Mouse (Mus musculus): ENCODE results near the gene Dnajc10. TPM values are rescaled to one million over a fixed set of nuclear protein-coding genes. Genes with fewer than 3 reads are reported as not detected.

Gene Dnajc10
- polyA plus RNA-seq (2021), result 122 TPM

DNA sequence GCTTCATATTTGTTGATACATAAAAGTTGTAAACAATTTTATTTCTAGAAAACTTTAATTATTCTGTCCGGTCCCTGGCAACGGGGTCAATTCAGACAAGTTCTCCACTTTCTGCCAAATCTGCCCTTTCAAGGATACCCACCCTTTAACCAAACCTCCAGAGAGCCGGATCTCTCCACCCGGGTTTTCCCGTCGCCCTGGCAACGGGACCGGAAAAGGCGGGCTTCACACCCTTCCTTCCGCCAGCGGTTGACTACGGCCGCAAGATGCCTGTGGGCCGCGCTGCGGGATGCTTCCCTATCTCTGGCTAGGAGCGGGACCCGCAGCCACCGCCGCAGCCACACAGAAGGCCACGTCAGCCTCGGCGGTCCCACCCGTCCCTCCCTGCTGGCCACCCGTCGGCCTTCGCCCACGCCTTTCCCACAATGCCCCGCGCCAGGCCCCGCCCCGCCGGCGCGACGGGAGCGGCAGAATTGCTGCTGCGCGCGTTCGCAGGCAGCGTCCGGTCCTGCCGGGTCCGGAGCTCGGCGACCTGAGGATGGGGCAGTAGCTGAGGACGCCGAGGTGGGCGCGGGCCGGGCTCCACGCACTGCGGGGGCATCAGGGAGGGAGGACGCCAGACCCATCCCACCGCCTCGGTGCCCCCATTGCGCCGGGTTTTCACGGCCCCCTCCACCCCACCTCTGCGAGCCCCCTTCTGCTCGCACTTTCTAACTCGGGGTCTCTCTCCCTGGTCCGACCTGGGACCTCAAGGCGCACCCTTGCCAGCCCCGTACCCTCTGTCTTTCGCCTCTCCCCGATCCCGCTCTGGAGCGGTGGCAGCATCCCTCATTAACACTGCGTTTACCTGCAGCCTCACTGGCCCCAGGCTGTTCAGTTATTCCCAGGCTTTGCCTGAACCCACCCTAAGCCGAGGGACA is at the start of gene Dnajc10:
Gene Dnajc10 (plus strand): TSS at position 225 of the 920 bp plus-strand sequence.
- in situ Hi-C loops (cut with MboI; ENCODE audit: low pct_unique_long_range_greater_than_20kb), result no loop called here
- ATAC-seq, result peak; percentile 94
- TF ChIP-seq CTCF (IDR thresholded peaks at IDR 0.05), result no peak
- ChIA-PET POLR2A (no interaction called here), CTCF (interaction anchor here (1.2 kb wide), 1 partner anchor 28 kb away, joined by 3 read pairs; no protein-coding TSS in a partner anchor)
- no peaks in the 10 kb centered on the region for H3K27me3 ChIP-seq
- peak; percentile 59 for DNase-seq (ENCODE audit: low read depth, low spot score)

DNA sequence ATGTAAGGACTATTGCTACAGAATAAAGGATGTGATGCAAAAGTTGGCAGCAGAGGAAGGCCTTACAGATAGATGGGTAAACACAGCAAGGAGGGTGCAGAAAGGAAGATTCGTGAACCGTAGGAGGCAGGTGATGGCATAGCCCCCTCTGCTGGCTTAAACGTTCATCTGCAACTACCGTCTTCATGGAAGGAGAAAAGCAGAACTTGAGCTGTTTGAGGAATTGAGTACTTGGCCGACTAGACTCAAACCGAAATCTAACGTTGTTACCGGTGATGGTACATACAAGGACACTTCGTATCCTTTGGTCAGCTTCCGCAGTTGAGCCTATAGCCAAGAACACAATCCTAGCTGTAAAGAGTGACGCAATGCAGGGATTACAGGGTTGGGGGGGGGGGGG is 48.4 kb upstream of the Dnajc10 start:
- ATAC-seq, result no peak
- peaks cover 5% of the 10 kb centered on the region for H3K27me3 ChIP-seq
- POLR2A ChIA-PET, result interaction anchor here (0.6 kb wide), 1 partner anchor 132 kb away, joined by 4 read pairs; no protein-coding TSS in a partner anchor
- TF ChIP-seq CTCF (IDR thresholded peaks at IDR 0.05), result peak; percentile 94
- CTCF ChIA-PET, result interaction anchor here (0.7 to 4.6 kb wide), 10 partner anchors 8 to 404 kb away, joined by 3 to 89 read pairs (median 3); partner anchors contain the start of gene Pde1a
- no peak for DNase-seq (ENCODE audit: low read depth, low spot score)
- in situ Hi-C loops (cut with MboI; ENCODE audit: low pct_unique_long_range_greater_than_20kb), result loop anchor here (25.0 kb wide), 1 partner anchor 755 kb away; no protein-coding TSS in a partner anchor

DNA sequence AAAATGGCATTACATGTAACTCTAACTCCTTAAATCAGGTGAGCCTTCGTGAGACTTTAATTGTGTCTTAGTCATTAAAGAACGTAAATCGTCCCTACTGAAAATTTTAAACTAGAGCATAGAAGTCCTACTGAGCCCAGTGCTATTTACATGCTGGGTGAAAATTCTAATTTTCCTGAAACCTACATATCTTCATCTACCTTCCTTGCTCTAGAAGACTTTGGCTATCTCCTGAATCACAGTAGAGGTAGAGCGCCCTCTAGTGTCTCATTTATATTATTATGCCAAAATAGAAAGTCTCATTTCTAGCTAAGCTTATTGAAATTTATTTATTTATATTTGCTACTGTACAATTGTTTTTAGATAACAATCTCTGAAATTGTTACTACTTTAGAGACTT is 47.2 kb upstream of the Dnajc10 start:
- POLR2A ChIA-PET, result interaction anchor here (0.8 kb wide), 1 partner anchor 499 kb away, joined by 3 read pairs; no protein-coding TSS in a partner anchor
- in situ Hi-C loops (cut with MboI; ENCODE audit: low pct_unique_long_range_greater_than_20kb), result loop anchor here (25.0 kb wide), 1 partner anchor 756 kb away; no protein-coding TSS in a partner anchor
- DNase-seq (ENCODE audit: low read depth, low spot score) (no peak), ATAC-seq (no peak)
- CTCF ChIA-PET, result interaction anchor here (0.9 to 4.6 kb wide), 3 partner anchors 9 to 400 kb away, joined by 3 to 89 read pairs (median 4); partner anchors contain the start of gene Pde1a
- peaks cover 5% of the 10 kb centered on the region for H3K27me3 ChIP-seq
- TF ChIP-seq CTCF (IDR thresholded peaks at IDR 0.05), result peak; percentile 50

DNA sequence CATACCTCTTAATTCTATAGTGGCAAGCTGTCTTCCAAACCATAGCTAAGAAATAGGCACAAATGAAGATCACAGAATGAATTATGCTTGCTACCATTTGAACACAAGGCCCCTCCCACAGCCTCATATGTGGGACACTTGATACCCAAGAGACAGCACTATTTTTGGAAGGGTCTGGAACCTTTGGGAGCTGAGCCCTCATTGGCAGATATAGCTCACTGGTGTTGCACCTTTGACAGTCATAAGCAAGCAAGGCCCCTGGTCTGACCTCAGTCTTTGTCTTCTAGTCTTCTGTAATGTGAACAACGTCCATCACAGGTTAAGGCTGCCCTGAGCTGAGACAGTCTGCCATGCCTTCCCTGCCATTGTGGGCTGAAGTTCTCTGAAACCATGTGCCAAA is 43.8 kb upstream of the Dnajc10 start:
- DNase-seq (ENCODE audit: low read depth, low spot score) (no peak), ATAC-seq (no peak)
- peaks cover 8% of the 10 kb centered on the region for H3K27me3 ChIP-seq
- ChIA-PET POLR2A (no interaction called here), CTCF (interaction anchor here (1.2 to 6.0 kb wide), 2 partner anchors 406 to 418 kb away, joined by 3 to 50 read pairs; no protein-coding TSS in a partner anchor)
- in situ Hi-C loops (cut with MboI; ENCODE audit: low pct_unique_long_range_greater_than_20kb), result loop anchor here (5.0 to 25.0 kb wide), 2 partner anchors 409 to 759 kb away; no protein-coding TSS in a partner anchor
- no peak for TF ChIP-seq CTCF (IDR thresholded peaks at IDR 0.05)

DNA sequence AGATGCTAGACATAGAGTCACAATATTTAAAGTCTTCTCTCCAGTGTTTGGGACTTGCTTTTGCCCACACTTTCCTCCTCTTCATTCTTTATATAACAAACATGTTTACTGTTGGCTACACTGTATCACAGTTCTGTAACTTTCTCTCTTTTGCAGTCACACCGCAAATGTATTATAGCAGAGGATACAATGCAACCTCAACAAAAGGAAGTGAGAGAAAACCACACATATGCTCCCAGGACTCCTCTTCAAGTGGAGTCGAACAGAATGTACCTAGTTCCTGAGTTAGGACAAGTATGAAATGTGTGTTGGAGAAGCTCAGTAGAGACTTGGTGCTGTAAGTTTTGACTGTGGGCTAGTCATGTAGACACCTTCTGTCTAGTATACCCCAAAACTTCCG is 42.2 kb upstream of the Dnajc10 start:
- ATAC-seq (no peak), DNase-seq (ENCODE audit: low read depth, low spot score) (no peak)
- in situ Hi-C loops (cut with MboI; ENCODE audit: low pct_unique_long_range_greater_than_20kb), result loop anchor here (5.0 to 25.0 kb wide), 2 partner anchors 411 to 761 kb away; no protein-coding TSS in a partner anchor
- ChIA-PET POLR2A (no interaction called here), CTCF (interaction anchor here (0.9 to 6.0 kb wide), 2 partner anchors 15 to 407 kb away, joined by 3 to 50 read pairs; no protein-coding TSS in a partner anchor)
- peaks cover 11% of the 10 kb centered on the region for H3K27me3 ChIP-seq
- no peak for TF ChIP-seq CTCF (IDR thresholded peaks at IDR 0.05)

DNA sequence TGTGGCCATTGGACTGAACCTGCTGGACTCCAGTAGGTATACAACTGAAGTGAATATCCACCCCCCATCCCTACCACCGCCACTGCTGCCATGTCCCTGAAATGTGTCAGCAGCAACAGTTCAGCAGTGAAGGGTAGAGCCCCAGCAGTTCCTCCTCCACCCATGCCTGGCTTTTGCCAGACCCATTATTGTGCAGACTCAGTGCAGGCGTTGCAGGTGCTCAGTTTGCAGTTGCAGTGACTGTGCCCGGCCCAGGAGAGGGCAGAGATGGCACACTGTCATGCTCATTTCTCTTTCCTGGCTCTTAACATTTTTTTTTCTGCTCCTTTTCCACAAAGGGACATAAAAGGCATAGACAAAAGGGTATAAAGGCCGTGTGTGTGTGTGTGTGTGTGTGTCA is 41.5 kb upstream of the Dnajc10 start:
- DNase-seq (ENCODE audit: low read depth, low spot score) (no peak), ATAC-seq (no peak)
- peaks cover 16% of the 10 kb centered on the region for H3K27me3 ChIP-seq
- in situ Hi-C loops (cut with MboI; ENCODE audit: low pct_unique_long_range_greater_than_20kb), result loop anchor here (5.0 to 25.0 kb wide), 2 partner anchors 411 to 761 kb away; no protein-coding TSS in a partner anchor
- POLR2A ChIA-PET, result no interaction called here
- CTCF ChIA-PET, result interaction anchor here (0.8 to 6.0 kb wide), 4 partner anchors 13 to 411 kb away, joined by 3 to 50 read pairs (median 4); no protein-coding TSS in a partner anchor
- TF ChIP-seq CTCF (IDR thresholded peaks at IDR 0.05), result no peak

DNA sequence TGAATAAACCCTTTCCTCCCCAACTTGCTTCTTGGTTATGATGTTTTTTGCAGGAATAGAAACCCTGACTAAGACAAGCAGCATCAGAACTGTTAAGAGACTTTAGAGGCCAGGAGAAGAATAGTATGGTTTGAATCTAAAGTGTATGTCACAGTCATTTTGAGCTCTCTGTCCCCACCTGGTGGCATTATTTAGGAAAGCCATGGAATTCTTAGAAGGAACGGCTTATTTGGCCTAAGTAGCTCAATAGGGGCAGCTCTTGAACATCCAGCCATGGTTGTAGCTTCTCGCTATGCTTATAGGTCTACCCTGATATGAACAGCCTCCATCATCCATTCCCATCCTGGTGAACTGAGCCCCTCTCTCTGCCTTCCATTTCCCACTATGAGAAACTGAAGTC is 40.1 kb upstream of the Dnajc10 start:
- ATAC-seq, result no peak
- peak; percentile 69 for TF ChIP-seq CTCF (IDR thresholded peaks at IDR 0.05)
- ChIA-PET POLR2A (no interaction called here), CTCF (interaction anchor here (0.7 to 6.0 kb wide), 13 partner anchors 8 to 591 kb away, joined by 3 to 50 read pairs (median 3); no protein-coding TSS in a partner anchor)
- H3K27me3 ChIP-seq, result peaks cover 20% of the 10 kb centered on the region
- no peak for DNase-seq (ENCODE audit: low read depth, low spot score)
- in situ Hi-C loops (cut with MboI; ENCODE audit: low pct_unique_long_range_greater_than_20kb), result loop anchor here (25.0 kb wide), 1 partner anchor 913 kb away; no protein-coding TSS in a partner anchor

DNA sequence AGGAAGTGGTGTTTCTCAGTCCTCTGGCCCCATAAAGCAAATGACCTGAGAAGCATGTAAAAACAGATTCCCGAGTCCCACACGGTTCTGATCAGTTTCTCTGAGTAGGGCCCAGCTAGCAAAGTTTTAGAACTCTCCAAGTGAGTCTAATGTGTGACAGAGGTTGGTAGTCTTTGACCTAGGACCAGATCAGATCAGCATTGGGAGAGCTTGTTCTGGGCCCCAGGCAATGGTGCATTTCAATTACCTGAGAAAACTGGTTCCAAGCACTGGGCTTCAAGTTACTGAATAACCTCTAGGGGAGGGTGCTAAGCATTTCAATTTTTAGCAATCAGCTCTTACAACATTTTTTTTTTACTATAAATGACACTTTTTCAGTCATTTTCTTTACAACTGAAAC is 33.1 kb upstream of the Dnajc10 start:
- no peak for TF ChIP-seq CTCF (IDR thresholded peaks at IDR 0.05)
- H3K27me3 ChIP-seq, result peaks cover 33% of the 10 kb centered on the region
- CTCF ChIA-PET, result interaction anchor here (1.1 to 1.6 kb wide), 4 partner anchors 15 to 417 kb away, joined by 3 to 5 read pairs (median 3); no protein-coding TSS in a partner anchor
- in situ Hi-C loops (cut with MboI; ENCODE audit: low pct_unique_long_range_greater_than_20kb), result loop anchor here (25.0 kb wide), 1 partner anchor 920 kb away; no protein-coding TSS in a partner anchor
- POLR2A ChIA-PET, result no interaction called here
- ATAC-seq, result no peak
- DNase-seq (ENCODE audit: low read depth, low spot score), result no peak

DNA sequence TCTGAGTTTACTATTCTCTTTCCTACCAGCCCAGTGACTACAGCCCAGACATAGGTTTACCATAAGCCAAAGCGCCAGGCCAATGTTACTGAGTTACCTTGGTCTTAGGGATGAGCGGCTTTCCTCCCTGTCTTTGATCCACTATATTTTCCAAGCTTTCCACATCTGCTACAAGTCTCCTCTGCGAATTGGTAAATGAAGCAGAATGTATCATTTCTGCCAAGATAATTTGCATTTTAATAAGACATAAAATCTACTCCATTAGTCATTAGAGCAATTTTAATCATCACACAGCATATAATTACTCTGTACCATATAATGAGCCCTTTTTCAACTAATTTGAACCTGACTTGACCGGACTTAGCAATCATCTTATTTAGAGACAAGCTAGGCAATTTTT is 28.9 kb upstream of the Dnajc10 start:
- ATAC-seq (no peak), DNase-seq (ENCODE audit: low read depth, low spot score) (no peak)
- no peak for TF ChIP-seq CTCF (IDR thresholded peaks at IDR 0.05)
- CTCF ChIA-PET, result interaction anchor here (1.0 kb wide), 1 partner anchor 10 kb away, joined by 3 read pairs; no protein-coding TSS in a partner anchor
- H3K27me3 ChIP-seq, result peaks cover 26% of the 10 kb centered on the region
- POLR2A ChIA-PET, result no interaction called here
- in situ Hi-C loops (cut with MboI; ENCODE audit: low pct_unique_long_range_greater_than_20kb), result loop anchor here (25.0 kb wide), 1 partner anchor 924 kb away; no protein-coding TSS in a partner anchor

DNA sequence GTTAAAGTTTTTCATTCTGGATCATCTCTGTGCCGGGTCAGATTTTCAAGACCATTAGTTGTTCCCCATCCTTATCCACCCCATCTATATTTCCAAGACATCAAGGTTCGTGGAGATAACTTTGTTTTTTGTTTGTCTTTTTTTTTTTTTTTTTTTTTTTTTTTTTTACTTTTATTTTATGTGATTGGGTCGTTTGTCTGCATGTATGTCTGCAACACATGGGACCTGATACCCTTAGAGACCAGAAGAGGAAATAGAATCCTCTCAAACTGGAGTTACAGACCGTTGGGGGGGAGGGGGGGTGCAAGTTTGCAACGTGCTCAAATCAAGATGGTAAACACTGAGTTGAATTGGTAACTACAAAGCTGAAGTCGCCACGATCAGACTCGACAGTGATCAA is 23.1 kb upstream of the Dnajc10 start, which contains the start of gene Prdx6b:
Gene Prdx6b (plus strand): TSS at position 301 of the 400 bp plus-strand sequence.
- peaks cover 25% of the 10 kb centered on the region for H3K27me3 ChIP-seq
- in situ Hi-C loops (cut with MboI; ENCODE audit: low pct_unique_long_range_greater_than_20kb), result loop anchor here (25.0 kb wide), 1 partner anchor 930 kb away; no protein-coding TSS in a partner anchor
- ChIA-PET CTCF (no interaction called here), POLR2A (no interaction called here)
- DNase-seq (ENCODE audit: low read depth, low spot score) (no peak), ATAC-seq (no peak)
- no peak for TF ChIP-seq CTCF (IDR thresholded peaks at IDR 0.05)

Data from Patski (cell line).